Mouse (Mus musculus): ENCODE results near the gene Ctc1. TPM values are rescaled to one million over a fixed set of nuclear protein-coding genes. Genes with fewer than 3 reads are reported as not detected.
"Not testable (repeated sequence)": the region's sequence is repeated elsewhere in the genome, so short reads cannot be mapped to it uniquely, and the experiment has no call there.

Ctc1 gene
- total RNA-seq, 2 experiments from 2014 or later, result 37.8 to 46.0 TPM

- no peak for DNase-seq (ENCODE audit: low spot score in 2 of 2)
Measured at GRCm38 (mm10) chr11:69005193-69005592, 10.5 kb upstream of the Ctc1 start.

GRCm38 (mm10) chr11:69006575-69006974 lies 9.1 kb upstream of the Ctc1 start:
- not testable (repeated sequence) for DNase-seq (ENCODE audit: low spot score in 2 of 2)

DNA sequence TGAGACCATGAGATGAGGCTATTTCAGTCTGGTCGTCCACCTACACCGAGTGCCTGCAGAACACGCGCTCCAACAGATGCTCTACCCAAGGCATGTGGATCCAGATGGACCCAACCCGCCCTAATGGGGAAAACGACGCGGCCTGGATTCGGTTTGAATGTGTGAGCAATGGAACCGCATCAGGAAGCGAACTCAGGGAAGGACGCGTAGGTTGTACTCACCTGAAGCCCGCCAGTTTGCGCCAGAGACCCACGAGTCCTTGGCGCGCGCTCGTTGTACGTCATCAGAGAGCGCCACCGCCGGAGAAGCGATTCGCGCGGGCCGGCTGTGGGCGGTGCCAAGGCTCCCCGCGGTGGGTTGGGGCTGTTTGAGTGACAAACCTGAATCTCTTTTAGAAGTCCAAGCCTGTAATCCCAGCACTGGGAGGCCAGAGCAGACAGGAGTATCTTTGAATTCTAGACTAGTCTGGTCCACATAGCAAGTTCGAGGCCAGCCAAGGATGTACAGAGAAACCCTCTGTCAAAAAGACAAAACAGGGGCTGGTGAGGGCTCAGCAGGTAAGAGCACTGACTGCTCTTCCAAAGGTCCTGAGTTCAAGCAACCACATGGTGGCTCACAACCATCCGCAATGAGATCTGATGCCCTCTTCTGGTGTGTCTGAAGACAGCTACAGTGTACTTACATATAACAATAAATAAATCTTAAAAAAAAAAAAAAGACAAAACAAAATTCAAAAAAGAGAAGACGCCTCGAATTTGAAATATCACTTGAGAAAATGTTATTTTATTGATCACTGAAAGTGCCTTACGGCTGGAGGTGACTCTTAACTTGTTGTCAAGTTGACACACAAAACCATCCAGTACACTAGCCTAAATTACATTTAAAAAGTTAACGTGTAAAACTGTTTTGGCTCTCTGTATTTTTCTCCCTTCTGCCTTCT lies 7.3 kb upstream of the Ctc1 start, which contains the start of gene Pfas:
Gene Pfas (minus strand): TSS at position 279 of the 940 bp plus-strand sequence.
- peak; percentile 90 to 93 for DNase-seq (ENCODE audit: low spot score in 2 of 2)

DNA sequence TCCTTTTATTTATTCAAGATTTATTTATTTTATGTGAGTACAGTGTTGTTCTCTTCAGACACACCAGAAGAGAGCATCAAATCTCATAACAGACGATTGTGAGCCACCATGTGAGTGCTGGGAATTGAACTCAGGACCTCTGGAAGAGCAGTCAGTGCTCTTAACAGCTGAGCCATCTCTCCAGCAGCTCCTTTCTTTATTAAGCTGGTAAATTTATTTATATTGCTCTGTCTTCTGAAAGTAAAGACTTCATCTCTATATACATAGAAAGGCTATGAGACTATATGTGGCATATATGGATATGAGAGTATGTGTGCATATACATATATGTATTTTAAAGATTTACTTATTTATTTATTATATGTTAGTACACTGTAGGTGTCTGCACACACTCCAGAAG lies 6.2 kb upstream of the Ctc1 start:
- DNase-seq (ENCODE audit: low spot score in 2 of 2), result no peak

GRCm38 (mm10) chr11:69010400-69011323 lies 5.0 kb upstream of the Ctc1 start:
- DNase-seq (ENCODE audit: low spot score in 2 of 2), result no peak

DNA sequence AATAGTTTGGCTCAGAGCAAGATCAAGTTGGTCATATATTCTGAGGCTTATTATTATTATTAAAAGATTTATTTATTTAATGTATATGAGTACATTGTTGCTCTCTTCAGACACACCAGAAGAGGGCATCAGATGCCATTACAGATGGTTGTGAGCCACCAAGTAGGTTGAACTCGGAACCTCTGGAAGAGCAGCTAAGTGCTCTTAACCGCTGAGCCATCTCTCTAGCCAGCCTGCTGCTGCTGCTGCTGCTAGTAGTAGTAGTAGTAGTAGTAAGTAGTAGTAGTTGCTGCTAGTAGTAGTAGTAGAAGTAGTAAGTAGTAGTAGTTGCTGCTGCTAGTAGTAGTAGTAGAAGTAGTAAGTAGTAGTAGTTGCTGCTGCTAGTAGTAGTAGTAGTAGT lies 4.3 kb upstream of the Ctc1 start:
- not testable (repeated sequence) for DNase-seq (ENCODE audit: low spot score in 2 of 2)

- DNase-seq (ENCODE audit: low spot score in 2 of 2), result peak; percentile 83 to 86
Measured at GRCm38 (mm10) chr11:69012071-69012601, 3.6 kb upstream of the Ctc1 start.

DNA sequence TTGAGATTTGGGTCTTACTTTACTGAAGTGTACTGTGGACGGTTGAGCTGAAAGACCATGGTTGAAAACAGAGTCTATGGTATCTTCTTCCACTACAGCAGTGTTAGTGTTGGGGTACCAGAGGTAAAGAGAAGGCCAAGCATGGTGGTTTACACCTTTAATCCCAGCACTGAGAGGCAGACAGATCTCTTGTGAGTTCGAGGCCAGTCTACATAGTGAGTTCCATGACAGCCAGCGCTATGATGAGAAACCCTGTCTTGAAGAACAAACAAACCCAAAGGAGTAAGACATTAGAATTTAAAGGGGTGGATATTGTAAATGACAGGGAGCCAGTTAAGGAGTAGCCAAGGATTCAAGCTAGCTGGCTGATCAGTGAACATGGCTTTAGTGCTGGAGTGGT lies 1.0 kb downstream of the Ctc1 start:
- no peak for DNase-seq (ENCODE audit: low spot score in 2 of 2)

GRCm38 (mm10) chr11:69020691-69021090 lies 5.0 kb downstream of the Ctc1 start:
- DNase-seq (ENCODE audit: low spot score in 2 of 2), result no peak

DNA sequence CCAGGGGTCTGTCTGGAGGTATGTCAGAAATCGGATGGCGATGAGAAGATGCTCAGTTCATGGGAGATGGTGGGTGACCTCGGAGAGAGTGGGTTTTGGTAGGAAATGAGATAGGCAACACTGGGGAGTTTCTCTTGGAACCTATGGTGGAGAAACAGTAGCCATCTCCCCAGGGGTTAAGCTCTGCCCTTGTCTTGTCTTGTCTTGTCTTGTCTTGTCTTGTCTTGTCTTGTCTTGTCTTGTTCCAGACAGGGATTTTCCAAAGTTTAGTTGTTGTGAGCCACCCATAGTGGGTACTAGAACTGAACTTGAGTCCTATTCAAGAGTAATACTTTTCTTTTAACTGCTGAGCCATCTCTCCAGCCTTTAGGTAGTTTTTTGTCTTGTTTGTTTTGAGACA lies 10.9 kb downstream of the Ctc1 start:
- no peak for DNase-seq (ENCODE audit: low spot score in 2 of 2)

- DNase-seq (ENCODE audit: low spot score in 2 of 2), result no peak
Measured at GRCm38 (mm10) chr11:69028805-69029204, 13.1 kb downstream of the Ctc1 start.

DNA sequence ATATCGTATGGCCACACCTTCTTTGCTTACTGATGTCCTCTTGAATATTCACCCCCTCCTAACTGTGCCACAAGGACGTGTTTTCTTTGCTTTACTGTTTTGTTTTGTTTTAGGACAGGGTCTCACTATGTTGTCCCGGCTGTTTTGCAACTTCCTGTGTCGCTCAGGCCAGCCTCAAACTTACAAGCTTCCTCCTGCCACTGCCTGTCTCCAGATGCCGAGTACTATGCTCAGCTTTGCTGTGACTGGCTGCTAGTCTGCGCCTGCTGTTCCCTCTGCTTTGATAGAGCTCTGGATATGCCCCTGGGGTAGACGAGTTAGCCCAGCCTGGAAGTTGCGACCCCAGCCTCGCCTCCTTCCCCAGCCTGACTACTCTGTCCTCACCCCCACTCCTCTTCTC lies 17.8 kb downstream of the Ctc1 start:
- no peak for DNase-seq (ENCODE audit: low spot score in 2 of 2)

DNA sequence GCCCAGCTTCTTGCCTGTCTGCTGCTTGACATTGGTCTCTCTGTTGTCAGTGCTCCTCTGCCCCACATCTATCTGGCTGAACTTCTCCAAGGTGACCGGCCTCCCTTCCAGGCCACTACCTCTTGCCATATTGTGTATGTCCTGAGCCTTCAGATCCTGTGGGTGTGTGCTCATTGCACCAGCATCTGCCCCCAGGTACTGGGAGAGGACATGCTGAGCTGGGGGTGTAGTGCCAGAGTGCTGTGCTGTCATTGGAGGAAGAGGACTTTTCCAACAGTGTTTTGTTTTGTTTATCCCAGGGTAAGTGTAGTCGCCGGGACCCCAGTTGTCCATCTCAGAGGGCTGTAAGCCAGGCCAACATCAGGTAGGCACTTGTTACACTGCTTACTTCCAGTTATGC lies 18.9 kb downstream of the Ctc1 start:
- DNase-seq (ENCODE audit: low spot score in 2 of 2), result no peak

DNA sequence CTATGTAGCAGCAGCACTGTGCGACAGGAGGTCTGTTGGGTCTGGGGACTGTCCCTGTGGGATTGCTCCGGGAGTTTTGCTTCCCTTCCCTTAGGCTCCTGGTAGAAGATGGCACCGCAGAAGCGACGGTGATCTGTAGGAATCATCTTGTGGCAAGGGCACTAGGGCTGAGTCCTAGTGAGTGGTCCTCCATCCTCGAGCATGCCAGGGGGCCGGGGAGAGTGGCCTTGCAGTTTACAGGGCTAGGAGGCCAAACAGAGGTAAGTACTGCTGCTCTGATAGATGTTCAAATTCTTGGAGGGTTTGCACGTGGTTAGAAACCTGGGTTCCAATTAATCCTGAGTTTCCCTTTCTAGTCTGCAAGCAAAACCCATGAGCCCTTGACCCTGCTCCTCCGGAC lies 19.7 kb downstream of the Ctc1 start:
- DNase-seq (ENCODE audit: low spot score in 2 of 2), result no peak

- peak; percentile 88 to 90 for DNase-seq (ENCODE audit: low spot score in 2 of 2)
Measured at GRCm38 (mm10) chr11:69035849-69036248, 20.1 kb downstream of the Ctc1 start.

DNA sequence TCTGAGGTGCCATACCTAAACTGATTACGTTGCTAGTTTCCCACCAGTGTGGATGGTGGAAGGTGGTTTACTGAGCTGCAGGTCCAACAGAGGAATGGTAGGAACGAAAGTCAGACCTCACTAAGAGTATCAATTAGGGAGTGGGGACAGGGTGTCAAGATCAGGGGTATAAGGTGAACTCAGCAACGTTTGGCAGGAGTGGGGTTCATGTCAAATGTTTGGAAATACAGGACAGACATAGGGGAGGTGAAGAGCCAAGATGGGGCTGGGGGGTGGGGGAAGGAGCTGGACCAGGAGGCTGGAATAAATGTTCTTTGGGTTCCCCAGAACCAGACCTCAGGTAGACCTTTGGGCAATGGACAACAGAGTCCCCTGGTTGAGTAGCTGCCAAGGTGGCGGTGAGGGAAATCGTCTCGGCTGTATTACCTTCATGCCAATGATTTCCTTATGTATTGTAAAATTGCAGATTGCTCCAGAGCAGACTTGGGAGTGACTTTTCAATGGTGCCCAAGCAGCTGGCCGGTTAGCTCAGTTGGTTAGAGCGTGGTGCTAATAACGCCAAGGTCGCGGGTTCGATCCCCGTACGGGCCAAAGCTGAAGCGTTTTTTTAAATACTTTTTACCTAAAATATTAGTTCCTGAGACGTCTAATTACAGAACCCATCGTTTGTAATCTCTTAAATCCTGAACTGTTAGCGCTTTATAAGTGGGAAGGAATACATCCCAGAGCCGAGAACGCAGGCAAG lies 20.9 kb downstream of the Ctc1 start:
- DNase-seq (ENCODE audit: low spot score in 2 of 2), result peak; percentile 91 to 93

DNA sequence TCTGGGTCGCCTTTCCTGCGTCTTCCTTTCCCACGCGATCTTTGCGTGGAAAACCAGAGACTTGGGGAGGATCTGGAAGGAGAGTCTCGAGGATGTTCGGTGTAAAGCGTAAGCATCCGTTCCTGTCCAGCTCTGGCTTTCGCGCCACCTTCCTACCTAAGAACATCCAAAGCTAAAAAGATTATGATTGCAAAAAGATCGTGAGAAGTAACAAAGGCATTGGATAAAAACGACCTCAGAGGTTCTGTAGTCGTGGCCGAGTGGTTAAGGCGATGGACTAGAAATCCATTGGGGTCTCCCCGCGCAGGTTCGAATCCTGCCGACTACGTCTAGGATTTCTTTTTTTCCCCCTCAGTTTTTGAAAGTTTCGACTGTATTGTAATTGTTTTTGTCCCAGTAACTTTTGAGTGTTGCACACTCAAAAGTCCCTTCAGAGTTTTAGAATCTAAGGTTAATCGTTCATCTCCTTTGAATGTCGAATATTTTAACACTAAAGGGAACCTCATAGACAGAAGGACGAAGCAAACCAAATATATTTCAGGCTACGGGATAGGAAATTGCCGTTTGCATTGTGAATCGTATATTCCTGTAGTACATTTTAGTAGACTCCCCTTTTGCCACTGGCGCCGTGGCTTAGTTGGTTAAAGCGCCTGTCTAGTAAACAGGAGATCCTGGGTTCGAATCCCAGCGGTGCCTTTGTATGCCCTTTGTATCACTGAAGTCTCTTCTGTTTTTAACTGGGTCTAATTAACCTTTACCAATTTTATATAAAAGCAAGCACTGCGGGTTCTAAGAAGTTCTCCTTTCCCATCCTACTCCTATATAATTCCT lies 21.7 kb downstream of the Ctc1 start:
- peak; percentile 87 to 91 for DNase-seq (ENCODE audit: low spot score in 2 of 2)

DNA sequence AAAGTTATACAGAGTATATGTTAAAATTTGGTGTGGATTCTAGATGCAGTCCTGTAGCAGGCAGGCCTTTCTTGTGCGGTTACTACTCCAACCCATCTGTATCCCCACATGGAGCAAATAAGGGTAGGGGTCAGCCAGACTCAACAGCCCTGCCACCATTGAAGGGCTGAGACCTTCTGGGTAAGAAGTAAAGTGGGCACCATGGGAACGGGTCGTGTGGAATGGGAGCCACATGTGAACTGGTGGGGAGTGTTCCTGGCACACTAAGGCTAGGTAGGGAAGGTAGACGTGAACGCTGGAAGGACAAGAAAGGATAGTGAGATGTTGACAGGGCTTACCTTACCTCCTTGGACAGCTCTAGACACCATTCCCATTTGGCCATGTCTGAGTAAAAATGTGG lies 22.5 kb downstream of the Ctc1 start:
- DNase-seq (ENCODE audit: low spot score in 2 of 2), result no peak

DNA sequence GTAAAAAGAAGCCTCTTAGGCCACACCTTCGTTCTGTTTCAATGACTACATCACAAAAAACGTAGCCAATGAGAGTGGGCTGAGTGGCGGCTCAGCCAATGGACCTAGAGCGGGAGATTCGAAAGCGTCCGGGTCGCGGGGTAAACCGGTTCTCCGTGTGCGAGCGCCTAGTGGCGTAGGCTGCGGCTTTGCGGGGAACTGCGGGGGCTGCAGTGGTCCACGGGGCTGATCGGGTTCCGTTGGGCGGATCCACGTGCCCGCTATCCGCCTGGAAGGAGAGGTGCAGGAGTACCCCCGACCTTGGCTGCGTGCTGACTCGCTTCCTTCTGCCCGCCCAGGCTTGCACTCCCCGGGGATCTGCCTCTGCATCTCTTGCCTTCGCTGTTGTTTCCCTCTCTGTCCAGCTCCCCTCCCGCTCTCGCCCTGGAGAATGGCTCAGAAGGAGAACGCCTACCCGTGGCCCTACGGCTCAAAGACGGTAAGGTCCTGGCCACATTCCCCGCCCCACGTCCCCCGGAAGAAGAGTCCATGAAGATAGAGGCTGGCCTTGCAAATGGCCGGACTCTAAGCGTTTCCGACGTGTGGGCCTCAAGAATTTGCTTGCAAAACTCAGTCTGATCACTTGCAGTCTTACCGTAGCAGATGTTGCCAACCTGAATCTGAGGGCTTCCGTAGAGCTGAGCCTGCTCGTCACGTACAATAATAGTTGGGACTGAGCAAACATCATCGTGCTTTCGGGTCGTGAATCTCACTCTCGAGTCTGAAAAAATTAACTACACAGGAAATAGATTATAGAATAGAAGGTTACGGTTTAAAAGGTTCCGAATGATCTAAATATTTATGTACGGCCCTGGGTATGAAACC lies 30.1 kb downstream of the Ctc1 start, which contains the start of gene Aurkb:
Gene Aurkb (plus strand): TSS at position 117 of the 864 bp plus-strand sequence.
- DNase-seq (ENCODE audit: low spot score in 2 of 2), result peak; percentile 74

Data from left cerebral cortex, adult 18-20 months (tissue).